Comparison of ENCODE assay signal across 17 mouse cellular contexts in genomic region chr16:57671637-57672036, GRCm38 (mm10).
"Had no signal": no experiment of that assay in that cellular context is flagged by ENCODE, and none has a peak within 500 bp of the region (broad histone marks: within the 10 kb centered on the region; RNA-seq: fewer than 3 reads in every experiment).

No protein-coding gene starts in this region.

- DNase-seq: kidney, postnatal 36 days; layer of hippocampus, adult 9-11 months; layer of hippocampus, postnatal 36 days; liver, embryonic 13.5 days; liver, postnatal 0 days; lung, postnatal 14 days; right cerebral cortex, adult 18-20 months; right cerebral cortex, postnatal 25 days; thymus, postnatal 4 days had no signal

- H3K4me3 ChIP-seq: limb, embryonic 15.5 days; liver, embryonic 13.5 days; lung, embryonic 15.5 days; megakaryocyte, embryonic 14.5 days had no signal

- H3K9me3 ChIP-seq: limb, embryonic 15.5 days; liver, embryonic 13.5 days; lung, embryonic 15.5 days; megakaryocyte, embryonic 14.5 days had no signal

- H3K4me1 ChIP-seq: liver, embryonic 13.5 days; lung, embryonic 15.5 days had no signal

- H3K27ac ChIP-seq: kidney, postnatal 0 days; limb, embryonic 15.5 days; liver, embryonic 13.5 days; lung, embryonic 15.5 days; macrophage; stomach, postnatal 0 days had no signal

- H3K9ac ChIP-seq: limb, embryonic 15.5 days; liver, embryonic 13.5 days; liver, postnatal 0 days; lung, embryonic 15.5 days had no signal

- H3K36me3 ChIP-seq: limb, embryonic 15.5 days; liver, embryonic 13.5 days; lung, embryonic 15.5 days had no signal

- H3K27me3 ChIP-seq: limb, embryonic 15.5 days; liver, embryonic 13.5 days; lung, embryonic 15.5 days; megakaryocyte, embryonic 14.5 days had no signal

- ATAC-seq: liver, postnatal 0 days; midbrain, embryonic 16.5 days had no signal

- H3K4me2 ChIP-seq: limb, embryonic 15.5 days; liver, embryonic 13.5 days; lung, embryonic 15.5 days; midbrain, embryonic 11.5 days had no signal
